Mouse (Mus musculus): ENCODE measurements around the gene Nt5c2. TPM values are rescaled to one million over a fixed set of nuclear protein-coding genes. Genes with fewer than 3 reads are reported as not detected.
A peak's percentile ranks its signal among the peaks of the same experiment; 100 is the strongest.

The Nt5c2 gene
- polyA plus RNA-seq, 1 experiment from 2014 or later = 90.4 TPM

GRCm38 (mm10) chr19:46961047-46961651, 53.8 kb downstream of the Nt5c2 start:
- H3K4me2 ChIP-seq (ENCODE audit: low read depth, low read length) = peak overlapping the region; percentile 62
- no peaks in the 10 kb centered on the region for H3K4me1 ChIP-seq (ENCODE audit: control insufficient read depth, insufficient read depth, low read length)
- H3K9ac ChIP-seq (replicated peaks; ENCODE audit: low read length) = peak overlapping the region; percentile 92
- H3K27me3 ChIP-seq (ENCODE audit: control insufficient read depth, insufficient read depth, low read length) = no peaks in the 10 kb centered on the region
- H3K4me3 ChIP-seq (ENCODE audit: low read depth, low read length) = peak overlapping the region; percentile 76
- peak overlapping the region; percentile 96 for H3K27ac ChIP-seq (replicated peaks; ENCODE audit: low read depth, low read length)
- H3K9me3 ChIP-seq (replicated peaks; ENCODE audit: control insufficient read depth, low read length) = no peaks in the 10 kb centered on the region
- DNase-seq (ENCODE audit: low spot score) (no peak), ATAC-seq (replicated peaks; ENCODE audit: insufficient number of reproducible peaks, low FRiP score, low TSS enrichment, low read depth) (no peak)
- H3K36me3 ChIP-seq (replicated peaks; ENCODE audit: control insufficient read depth, insufficient read depth, low read depth, low read length) = no peaks in the 10 kb centered on the region
- WGBS = 10% methylated on average over 22 of the region's 22 CpGs

GRCm38 (mm10) chr19:46960101-46961046, 54.6 kb downstream of the Nt5c2 start:
- H3K36me3 ChIP-seq (replicated peaks; ENCODE audit: control insufficient read depth, insufficient read depth, low read depth, low read length) = no peaks in the 10 kb centered on the region
- WGBS = 79% methylated on average over 13 of the region's 13 CpGs
- no peaks in the 10 kb centered on the region for H3K9me3 ChIP-seq (replicated peaks; ENCODE audit: control insufficient read depth, low read length)
- H3K4me3 ChIP-seq (ENCODE audit: low read depth, low read length) = peak overlapping the region; percentile 76
- DNase-seq (ENCODE audit: low spot score) (no peak), ATAC-seq (replicated peaks; ENCODE audit: insufficient number of reproducible peaks, low FRiP score, low TSS enrichment, low read depth) (no peak)
- peak overlapping the region; percentile 62 for H3K4me2 ChIP-seq (ENCODE audit: low read depth, low read length)
- peak overlapping the region; percentile 92 for H3K9ac ChIP-seq (replicated peaks; ENCODE audit: low read length)
- H3K27me3 ChIP-seq (ENCODE audit: control insufficient read depth, insufficient read depth, low read length) = no peaks in the 10 kb centered on the region
- no peaks in the 10 kb centered on the region for H3K4me1 ChIP-seq (ENCODE audit: control insufficient read depth, insufficient read depth, low read length)
- no peak overlapping the region for H3K27ac ChIP-seq (replicated peaks; ENCODE audit: low read depth, low read length)

GRCm38 (mm10) chr19:46959536-46959935, 55.4 kb downstream of the Nt5c2 start:
- no peak overlapping the region for H3K27ac ChIP-seq (replicated peaks; ENCODE audit: low read depth, low read length)
- WGBS = 75% methylated on average over 3 of the region's 3 CpGs
- no peak overlapping the region for H3K9ac ChIP-seq (replicated peaks; ENCODE audit: low read length)
- H3K36me3 ChIP-seq (replicated peaks; ENCODE audit: control insufficient read depth, insufficient read depth, low read depth, low read length) = no peaks in the 10 kb centered on the region
- no peak overlapping the region for H3K4me2 ChIP-seq (ENCODE audit: low read depth, low read length)
- H3K4me1 ChIP-seq (ENCODE audit: control insufficient read depth, insufficient read depth, low read length) = no peaks in the 10 kb centered on the region
- H3K27me3 ChIP-seq (ENCODE audit: control insufficient read depth, insufficient read depth, low read length) = no peaks in the 10 kb centered on the region
- DNase-seq (ENCODE audit: low spot score) (no peak), ATAC-seq (replicated peaks; ENCODE audit: insufficient number of reproducible peaks, low FRiP score, low TSS enrichment, low read depth) (no peak)
- no peak overlapping the region for H3K4me3 ChIP-seq (ENCODE audit: low read depth, low read length)
- no peaks in the 10 kb centered on the region for H3K9me3 ChIP-seq (replicated peaks; ENCODE audit: control insufficient read depth, low read length)

- Histone ChIP-seq H3K4me1 (ENCODE audit: control insufficient read depth, insufficient read depth, low read length) (no peaks in the 10 kb centered on the region), H3K4me3 (ENCODE audit: low read depth, low read length) (no peak overlapping the region), H3K27ac (replicated peaks; ENCODE audit: low read depth, low read length) (no peak overlapping the region), H3K9ac (replicated peaks; ENCODE audit: low read length) (no peak overlapping the region), H3K9me3 (replicated peaks; ENCODE audit: control insufficient read depth, low read length) (no peaks in the 10 kb centered on the region), H3K36me3 (replicated peaks; ENCODE audit: control insufficient read depth, insufficient read depth, low read depth, low read length) (no peaks in the 10 kb centered on the region), H3K4me2 (ENCODE audit: low read depth, low read length) (no peak overlapping the region), H3K27me3 (ENCODE audit: control insufficient read depth, insufficient read depth, low read length) (no peaks in the 10 kb centered on the region)
- peak; percentile 26 for DNase-seq (ENCODE audit: low spot score)
- no peak for ATAC-seq (replicated peaks; ENCODE audit: insufficient number of reproducible peaks, low FRiP score, low TSS enrichment, low read depth)
- 50% methylated on average over 3 of the region's 3 CpGs for WGBS
Observed at GRCm38 (mm10) chr19:46958566-46958965, 56.4 kb downstream of the Nt5c2 start.

- H3K27ac ChIP-seq (replicated peaks; ENCODE audit: low read depth, low read length) = no peak overlapping the region
- no peak overlapping the region for H3K9ac ChIP-seq (replicated peaks; ENCODE audit: low read length)
- H3K36me3 ChIP-seq (replicated peaks; ENCODE audit: control insufficient read depth, insufficient read depth, low read depth, low read length) = no peaks in the 10 kb centered on the region
- H3K4me3 ChIP-seq (ENCODE audit: low read depth, low read length) = no peak overlapping the region
- 90% methylated on average over 4 of the region's 4 CpGs for WGBS
- no peaks in the 10 kb centered on the region for H3K27me3 ChIP-seq (ENCODE audit: control insufficient read depth, insufficient read depth, low read length)
- H3K4me1 ChIP-seq (ENCODE audit: control insufficient read depth, insufficient read depth, low read length) = no peaks in the 10 kb centered on the region
- DNase-seq (ENCODE audit: low spot score) (no peak), ATAC-seq (replicated peaks; ENCODE audit: insufficient number of reproducible peaks, low FRiP score, low TSS enrichment, low read depth) (no peak)
- no peak overlapping the region for H3K4me2 ChIP-seq (ENCODE audit: low read depth, low read length)
- H3K9me3 ChIP-seq (replicated peaks; ENCODE audit: control insufficient read depth, low read length) = no peaks in the 10 kb centered on the region
Observed at GRCm38 (mm10) chr19:46957971-46958370, 57.0 kb downstream of the Nt5c2 start.

GRCm38 (mm10) chr19:46957001-46957400, 58.0 kb downstream of the Nt5c2 start:
- WGBS = 85% methylated on average over 5 of the region's 5 CpGs

GRCm38 (mm10) chr19:46956410-46956809, 58.5 kb downstream of the Nt5c2 start:
- ATAC-seq (replicated peaks; ENCODE audit: insufficient number of reproducible peaks, low FRiP score, low TSS enrichment, low read depth) (no peak), DNase-seq (ENCODE audit: low spot score) (no peak)
- no peaks in the 10 kb centered on the region for H3K9me3 ChIP-seq (replicated peaks; ENCODE audit: control insufficient read depth, low read length)
- 65% methylated on average over 2 of the region's 2 CpGs for WGBS
- no peak overlapping the region for H3K4me2 ChIP-seq (ENCODE audit: low read depth, low read length)
- H3K27ac ChIP-seq (replicated peaks; ENCODE audit: low read depth, low read length) = no peak overlapping the region
- H3K4me1 ChIP-seq (ENCODE audit: control insufficient read depth, insufficient read depth, low read length) = no peaks in the 10 kb centered on the region
- no peaks in the 10 kb centered on the region for H3K36me3 ChIP-seq (replicated peaks; ENCODE audit: control insufficient read depth, insufficient read depth, low read depth, low read length)
- H3K4me3 ChIP-seq (ENCODE audit: low read depth, low read length) = no peak overlapping the region
- H3K9ac ChIP-seq (replicated peaks; ENCODE audit: low read length) = no peak overlapping the region
- H3K27me3 ChIP-seq (ENCODE audit: control insufficient read depth, insufficient read depth, low read length) = no peaks in the 10 kb centered on the region

More at GRCm38 (mm10) chr19:46957001-46957400, 58.0 kb downstream of the Nt5c2 start:
- Histone ChIP-seq H3K27me3 (ENCODE audit: control insufficient read depth, insufficient read depth, low read length) (no peaks in the 10 kb centered on the region), H3K4me2 (ENCODE audit: low read depth, low read length) (no peak overlapping the region), H3K27ac (replicated peaks; ENCODE audit: low read depth, low read length) (no peak overlapping the region), H3K9ac (replicated peaks; ENCODE audit: low read length) (no peak overlapping the region), H3K4me1 (ENCODE audit: control insufficient read depth, insufficient read depth, low read length) (no peaks in the 10 kb centered on the region), H3K4me3 (ENCODE audit: low read depth, low read length) (no peak overlapping the region), H3K9me3 (replicated peaks; ENCODE audit: control insufficient read depth, low read length) (no peaks in the 10 kb centered on the region), H3K36me3 (replicated peaks; ENCODE audit: control insufficient read depth, insufficient read depth, low read depth, low read length) (no peaks in the 10 kb centered on the region)
- ATAC-seq (replicated peaks; ENCODE audit: insufficient number of reproducible peaks, low FRiP score, low TSS enrichment, low read depth) (no peak), DNase-seq (ENCODE audit: low spot score) (no peak)

- 98% methylated on average over 4 of the region's 4 CpGs for WGBS
- Histone ChIP-seq H3K9ac (replicated peaks; ENCODE audit: low read length) (no peak overlapping the region), H3K4me1 (ENCODE audit: control insufficient read depth, insufficient read depth, low read length) (no peaks in the 10 kb centered on the region), H3K36me3 (replicated peaks; ENCODE audit: control insufficient read depth, insufficient read depth, low read depth, low read length) (no peaks in the 10 kb centered on the region; the same call in 1 of the 2 replicates), H3K4me3 (ENCODE audit: low read depth, low read length) (no peak overlapping the region), H3K27me3 (ENCODE audit: control insufficient read depth, insufficient read depth, low read length) (no peaks in the 10 kb centered on the region), H3K9me3 (replicated peaks; ENCODE audit: control insufficient read depth, low read length) (no peaks in the 10 kb centered on the region), H3K27ac (replicated peaks; ENCODE audit: low read depth, low read length) (no peak overlapping the region), H3K4me2 (ENCODE audit: low read depth, low read length) (no peak overlapping the region)
- ATAC-seq (replicated peaks; ENCODE audit: insufficient number of reproducible peaks, low FRiP score, low TSS enrichment, low read depth) = no peak
- DNase-seq (ENCODE audit: low spot score) = no peak
Observed at GRCm38 (mm10) chr19:46955630-46956029, 59.3 kb downstream of the Nt5c2 start.

All from embryonic facial prominence, embryonic 11.5 days (tissue).